ENCODE assay signal across 17 mouse cellular contexts in genomic region chr10:87733241-87733640, GRCm38 (mm10).
"Had no signal": no experiment of that assay in that cellular context is flagged by ENCODE, and none has a peak within 500 bp of the region (broad histone marks: within the 10 kb centered on the region; RNA-seq: fewer than 3 reads in every experiment).

No protein-coding gene starts in this region.

- ATAC-seq: intestine, postnatal 0 days; midbrain, embryonic 15.5 days had no signal

- DNase-seq: kidney, adult 8-10 months; kidney, postnatal 10 days; kidney, postnatal 4 days; lung, adult 2 months; lung, postnatal 10 days; retina, postnatal 1 day; right cerebral cortex, postnatal 4 days; thymus, postnatal 4 days had no signal

- H3K4me3 ChIP-seq: layer of hippocampus, adult 2 months; megakaryocyte, embryonic 14.5 days; midbrain, embryonic 15.5 days; neural tube, embryonic 12.5 days; stomach, embryonic 15.5 days had no signal

- H3K4me2 ChIP-seq: midbrain, embryonic 11.5 days; midbrain, embryonic 15.5 days; neural tube, embryonic 12.5 days; stomach, embryonic 15.5 days had no signal

- H3K27me3 ChIP-seq: megakaryocyte, embryonic 14.5 days; midbrain, embryonic 15.5 days; neural tube, embryonic 12.5 days; stomach, embryonic 15.5 days had no signal

- H3K9ac ChIP-seq: liver, embryonic 14.5 days; midbrain, embryonic 15.5 days; neural tube, embryonic 12.5 days; stomach, embryonic 15.5 days had no signal

- H3K36me3 ChIP-seq: midbrain, embryonic 15.5 days; neural tube, embryonic 12.5 days; stomach, embryonic 15.5 days had no signal

- H3K9me3 ChIP-seq: midbrain, embryonic 15.5 days; neural tube, embryonic 12.5 days; stomach, embryonic 15.5 days had no signal

- H3K27ac ChIP-seq: layer of hippocampus, adult 2 months; liver, embryonic 14.5 days; macrophage; midbrain, embryonic 15.5 days; neural tube, embryonic 12.5 days; stomach, embryonic 15.5 days had no signal

- H3K4me1 ChIP-seq: megakaryocyte, embryonic 14.5 days; midbrain, embryonic 15.5 days; neural tube, embryonic 12.5 days; stomach, embryonic 15.5 days had no signal
